Mouse (Mus musculus) erythroid progenitor cell, adult 5-6 weeks (primary cell): ENCODE results near the gene Lrrc46. TPM values are rescaled to one million over a fixed set of nuclear protein-coding genes. Genes with fewer than 3 reads are reported as not detected.
A peak's percentile ranks its signal among the peaks of the same experiment; 100 is the strongest.

Experiments
- ATAC-seq: replicated peaks from 2 replicates; pipeline ENCODE4 v1.8.0; 2016; ENCODE audit warnings: moderate number of reproducible peaks, mild to moderate bottlenecking, moderate TSS enrichment, inconsistent platforms; ENCODE audit not compliant: poor library complexity, low FRiP score, severe bottlenecking
- total RNA-seq, 2 experiments: library from RNA; stranded (forward) in 1 of 2; stranded (reverse) in 1 of 2; fragments of 150-400 nt in 1 of 2; fragments of 186-747, 209-891 nt in 1 of 2; gene quantifications; 2 replicates each; pipeline versions ENCODE4 v1.2.3 to v1.2.4; 2015 to 2017; ENCODE audit warnings: low replicate concordance in 2 of 2

Gene Lrrc46
- total RNA-seq (2015; ENCODE audit: low replicate concordance) (not detected in 2 replicates), total RNA-seq (2017; ENCODE audit: low replicate concordance) (not detected in 2 replicates)

DNA sequence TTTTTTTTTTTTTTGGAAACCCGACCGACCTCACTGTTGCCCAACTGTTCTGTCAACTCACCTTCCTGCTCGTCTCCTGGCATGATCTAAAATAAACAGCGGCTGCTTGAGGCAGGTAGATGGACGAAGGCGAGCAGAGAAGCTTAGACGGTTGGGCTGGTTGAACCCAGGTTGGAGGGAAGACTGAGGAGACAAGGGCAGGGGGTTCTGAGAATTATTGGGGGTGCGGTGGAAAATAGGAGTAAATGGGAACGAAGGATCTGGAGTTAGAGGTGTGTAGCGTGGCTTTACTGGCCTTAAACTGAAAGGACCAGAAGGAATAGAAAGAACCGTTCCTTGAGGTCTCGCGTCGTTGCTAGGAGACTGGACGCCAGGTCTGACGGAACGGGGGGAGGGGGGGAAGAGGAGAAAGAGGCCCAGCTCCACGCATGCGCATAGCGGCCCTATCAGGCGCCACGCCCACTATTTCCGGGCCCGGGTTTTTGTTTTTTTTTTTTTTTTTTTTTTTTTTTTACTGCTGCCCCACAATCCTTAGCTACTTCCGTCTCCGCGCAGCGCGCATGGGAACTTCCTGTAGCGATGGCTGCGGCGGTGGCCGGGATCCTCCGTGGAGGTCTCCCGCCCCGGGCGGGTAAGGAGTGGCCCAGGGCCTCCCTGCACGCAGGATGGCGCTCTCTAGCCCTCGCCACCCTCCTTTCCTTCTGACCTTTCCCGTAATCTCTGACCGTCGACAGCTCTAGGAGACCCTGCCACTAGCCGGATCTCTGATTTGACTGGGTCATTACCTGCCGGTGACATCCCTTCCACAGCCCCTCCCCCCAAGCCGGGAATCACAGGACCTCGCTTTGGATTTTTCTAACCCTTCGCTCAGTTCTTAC is at the start of gene Lrrc46, which contains the start of gene Mrpl10:
TSS of gene Lrrc46 (minus strand) at position 386 of the 878 bp plus-strand sequence.
TSS of gene Mrpl10 (plus strand) at position 539 of the 878 bp plus-strand sequence.
- peak; percentile 90 for ATAC-seq

DNA sequence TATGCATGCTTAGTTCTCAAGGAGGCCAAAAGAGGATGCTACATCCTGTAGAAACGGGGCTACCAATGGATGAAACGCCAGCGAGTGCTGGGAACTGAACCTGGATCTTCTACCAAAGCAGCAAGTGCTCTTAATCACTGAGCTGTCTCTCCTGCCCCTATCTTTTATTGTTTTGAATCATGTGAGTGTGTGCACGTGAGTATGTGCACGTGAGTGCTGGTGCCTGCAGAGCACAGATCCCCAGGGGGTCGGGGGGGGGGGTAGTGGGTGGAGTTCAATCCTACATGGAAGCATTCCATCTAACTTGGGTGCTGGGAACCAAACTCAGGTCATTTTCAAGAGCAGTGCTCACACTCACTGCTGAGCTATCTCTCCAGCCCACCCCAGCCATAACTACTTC is 45.2 kb upstream of the Lrrc46 start:
- no peak for ATAC-seq

DNA sequence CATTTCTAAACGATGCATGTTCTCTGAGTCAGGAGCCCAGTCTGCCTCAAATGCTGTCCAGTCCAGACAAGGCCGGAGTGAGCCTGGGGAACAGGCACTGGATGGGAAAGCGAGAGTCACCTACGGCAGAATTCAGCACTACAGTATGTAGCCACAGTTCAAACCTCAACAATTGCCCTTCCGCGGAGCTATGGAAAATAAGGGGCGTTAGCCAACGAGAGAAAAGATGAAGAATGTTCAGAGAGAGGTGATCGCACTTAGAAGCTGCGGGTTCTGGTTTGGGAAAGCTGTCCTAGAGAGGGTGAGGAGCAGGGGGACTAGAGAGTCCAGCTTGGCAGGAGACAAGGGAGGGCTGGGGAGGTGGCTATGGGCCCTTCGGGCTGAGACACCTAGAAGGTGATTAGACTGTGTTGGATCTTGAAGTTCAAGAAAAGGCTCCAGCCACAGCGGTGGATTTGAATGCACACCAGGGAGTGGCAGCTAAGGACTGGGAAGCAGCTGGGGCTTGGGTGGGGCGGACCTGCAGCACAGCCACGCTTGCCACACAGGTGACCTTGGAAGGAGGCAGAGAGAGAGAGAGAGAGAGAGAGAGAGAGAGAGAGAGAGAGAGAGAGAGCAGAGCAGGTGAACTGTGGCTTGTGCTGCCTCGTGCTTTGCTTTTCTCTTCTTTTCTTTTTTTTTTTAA is 43.8 kb upstream of the Lrrc46 start:
- ATAC-seq, result no peak

DNA sequence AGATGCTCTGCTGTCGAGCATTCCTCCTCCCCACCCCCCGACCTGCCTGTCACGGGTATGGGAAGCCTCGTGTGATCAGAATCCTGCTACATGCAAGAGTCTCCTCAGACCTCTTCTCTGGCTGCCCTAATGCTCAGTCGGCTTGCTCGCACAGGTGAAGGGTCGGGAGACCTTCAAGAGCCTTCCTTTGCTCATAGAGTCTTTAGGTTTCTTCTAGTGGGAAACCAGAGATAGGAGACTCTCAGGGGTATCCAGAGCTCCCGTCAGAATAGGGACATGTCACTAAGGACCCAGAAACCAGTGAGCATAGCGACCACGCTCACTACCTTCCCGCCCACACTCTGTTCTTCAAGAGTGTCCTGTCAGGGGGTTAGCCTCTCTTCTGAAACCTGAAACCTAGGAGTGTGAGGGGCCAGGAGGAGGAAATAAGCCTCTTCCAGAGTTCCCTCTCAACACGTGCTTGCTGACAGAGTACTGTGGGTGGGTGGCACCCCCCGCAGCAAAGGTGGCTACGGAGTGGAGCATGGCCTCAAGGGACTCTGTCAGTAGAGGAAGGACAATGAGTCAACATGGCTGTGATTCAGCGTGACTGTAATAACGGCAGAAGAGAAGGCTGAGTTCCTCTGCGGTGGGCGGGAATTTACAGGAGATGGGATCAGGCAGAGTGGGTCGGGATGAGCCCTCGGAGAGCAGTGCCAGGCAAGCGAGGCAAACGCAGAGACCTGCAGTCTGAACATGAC is 42.4 kb upstream of the Lrrc46 start:
- ATAC-seq, result no peak

DNA sequence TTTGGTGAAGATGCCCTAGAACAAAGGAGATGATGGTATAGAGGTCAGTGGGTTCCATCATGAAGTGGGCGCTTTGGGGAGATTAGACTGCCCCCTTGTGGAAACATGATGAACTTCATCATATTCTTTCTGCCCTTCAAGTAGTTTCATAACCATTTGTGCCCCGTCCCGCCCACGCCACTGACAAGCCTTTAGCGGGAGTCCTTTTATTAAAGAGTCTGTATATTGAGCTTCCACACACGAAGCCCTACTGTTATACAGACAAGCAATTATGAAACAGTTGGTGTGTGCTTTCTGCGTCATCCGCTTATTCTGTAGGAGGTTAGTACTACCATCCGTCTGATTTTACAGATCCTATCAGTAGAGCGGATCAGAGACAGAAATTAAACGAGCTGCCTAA is 41.8 kb upstream of the Lrrc46 start:
- peak; percentile 53; the same call in 1 of the 2 replicates for ATAC-seq

DNA sequence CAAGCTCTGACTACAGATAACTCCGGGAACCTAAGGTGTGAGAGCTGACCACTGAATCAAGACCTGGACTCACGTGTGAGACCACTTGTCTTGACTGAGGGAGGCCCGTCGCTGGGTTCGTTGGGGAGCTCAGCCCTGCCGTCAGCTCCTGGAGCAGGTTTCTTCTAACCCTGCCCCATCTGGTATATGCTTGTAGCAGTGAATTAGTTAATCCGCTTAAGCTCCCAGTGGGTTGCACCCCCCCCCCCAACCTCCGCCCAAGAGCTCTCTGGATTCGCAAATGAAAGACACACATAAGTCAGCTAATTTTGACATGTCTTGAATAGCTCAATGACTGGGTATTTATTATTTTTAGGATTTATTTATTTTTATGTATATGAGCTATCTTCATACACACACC is 39.1 kb upstream of the Lrrc46 start:
- ATAC-seq, result no peak

DNA sequence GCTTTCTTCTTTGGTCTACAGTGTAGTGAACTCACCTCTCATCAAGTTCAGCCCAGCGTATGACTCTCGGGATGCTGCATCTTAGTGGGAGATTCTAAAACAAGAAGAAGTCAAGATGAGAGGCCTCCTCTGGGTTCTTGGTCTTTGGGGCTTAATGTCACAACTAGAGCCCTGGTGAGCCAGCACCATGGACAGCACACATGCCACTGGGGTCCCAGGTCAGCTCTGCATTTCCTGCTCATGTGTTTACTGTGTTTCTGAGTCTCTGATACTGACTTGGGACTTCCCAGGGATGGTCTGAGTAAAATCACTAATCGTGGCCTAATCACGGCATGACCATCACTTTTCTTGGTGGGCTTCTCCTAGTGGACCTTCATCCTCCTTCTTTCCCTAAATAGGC is 37.5 kb upstream of the Lrrc46 start:
- no peak for ATAC-seq

DNA sequence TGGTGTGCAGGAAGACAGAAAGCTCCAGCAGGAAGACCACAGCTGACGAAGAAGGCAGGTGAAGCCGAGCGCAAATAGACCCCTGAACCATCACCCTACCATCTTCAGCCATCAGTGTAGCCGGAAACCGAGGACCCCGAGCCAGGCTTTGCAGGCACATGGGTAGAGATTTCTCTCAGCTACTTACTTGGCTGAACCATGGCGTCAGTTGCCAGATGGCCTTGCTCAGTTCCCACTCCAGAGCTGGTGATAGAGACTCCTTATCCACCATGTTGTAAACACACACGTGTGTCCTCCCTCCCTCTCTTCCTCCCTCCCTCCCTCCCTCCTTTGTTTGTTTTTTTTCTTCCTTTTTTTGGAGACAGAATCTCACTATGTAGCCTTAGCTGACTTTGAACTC is 33.0 kb upstream of the Lrrc46 start:
- ATAC-seq, result no peak

DNA sequence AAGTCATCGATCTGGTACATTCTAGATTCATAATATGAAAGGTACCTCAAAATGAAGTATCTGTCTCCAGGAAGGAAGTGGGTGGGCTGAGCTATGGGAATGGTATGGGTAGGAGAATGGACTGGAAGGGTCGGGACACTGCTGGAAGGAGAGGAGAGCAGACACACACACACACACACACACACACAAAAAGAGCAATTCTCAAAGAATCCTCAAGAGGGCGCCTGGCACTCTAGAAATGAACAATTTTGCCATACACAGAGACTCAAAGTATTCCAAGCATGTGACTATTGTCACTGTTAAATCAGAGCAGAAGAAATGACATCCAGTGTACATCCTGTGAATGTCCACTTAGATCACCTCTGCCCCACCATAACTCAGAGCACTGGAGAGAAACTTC is 31.3 kb upstream of the Lrrc46 start:
- no peak for ATAC-seq

DNA sequence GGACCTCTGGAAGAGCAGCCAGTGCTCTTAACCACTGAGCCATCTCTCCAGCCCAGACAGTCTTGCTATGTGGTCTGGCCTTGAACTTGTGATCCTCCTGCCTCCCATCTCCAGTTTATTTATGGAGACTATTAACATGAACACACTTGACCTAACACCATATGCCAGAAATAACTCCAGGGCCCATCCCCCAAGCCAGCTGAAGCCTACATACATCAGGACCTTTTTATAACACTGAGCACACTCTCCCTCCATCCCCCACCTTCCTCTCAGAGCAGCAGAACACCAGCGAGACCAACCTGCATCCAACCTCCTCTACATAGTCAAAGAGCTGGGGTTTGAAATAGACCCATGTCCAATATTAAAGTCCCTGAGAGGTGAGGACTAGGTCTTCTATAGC is 29.9 kb upstream of the Lrrc46 start:
- ATAC-seq, result no peak

DNA sequence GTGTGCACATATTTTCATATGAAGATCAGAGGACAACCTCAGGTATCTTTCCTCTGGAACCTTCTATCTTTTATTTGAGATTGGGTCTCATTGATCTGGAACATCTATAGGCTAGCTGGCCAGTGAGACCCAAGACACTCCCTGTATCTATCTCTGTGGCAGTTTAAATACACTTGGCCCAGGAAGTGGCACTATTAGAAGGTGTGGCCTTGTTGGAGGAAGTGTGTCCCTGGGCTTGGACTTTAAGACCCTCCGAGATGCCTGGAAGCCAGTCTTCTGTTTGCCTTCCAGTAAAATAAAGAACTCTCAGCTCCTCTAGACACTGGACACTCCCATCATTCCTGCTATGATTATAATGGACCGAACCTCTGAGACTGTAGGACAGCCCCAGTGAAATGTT is 28.6 kb upstream of the Lrrc46 start:
- no peak for ATAC-seq

DNA sequence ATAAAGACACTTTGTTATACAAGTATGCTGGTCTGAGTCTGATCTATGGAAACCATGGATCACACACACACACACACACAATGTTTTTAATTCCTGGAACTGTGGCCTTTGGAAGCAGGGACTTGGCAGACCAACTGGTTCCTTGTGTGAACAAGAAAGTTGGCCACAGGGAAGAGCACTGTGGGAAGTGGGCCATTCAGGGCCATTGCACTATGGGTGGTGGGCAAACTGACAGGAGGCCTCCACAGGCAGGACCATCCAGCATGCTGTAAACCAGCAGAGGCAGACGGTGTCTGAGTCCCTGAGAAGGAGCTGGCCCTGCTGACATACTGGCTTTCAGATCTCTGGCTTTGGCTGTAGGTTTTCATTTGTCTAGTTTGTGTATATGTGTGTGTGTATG is 28.1 kb upstream of the Lrrc46 start:
- ATAC-seq, result no peak

DNA sequence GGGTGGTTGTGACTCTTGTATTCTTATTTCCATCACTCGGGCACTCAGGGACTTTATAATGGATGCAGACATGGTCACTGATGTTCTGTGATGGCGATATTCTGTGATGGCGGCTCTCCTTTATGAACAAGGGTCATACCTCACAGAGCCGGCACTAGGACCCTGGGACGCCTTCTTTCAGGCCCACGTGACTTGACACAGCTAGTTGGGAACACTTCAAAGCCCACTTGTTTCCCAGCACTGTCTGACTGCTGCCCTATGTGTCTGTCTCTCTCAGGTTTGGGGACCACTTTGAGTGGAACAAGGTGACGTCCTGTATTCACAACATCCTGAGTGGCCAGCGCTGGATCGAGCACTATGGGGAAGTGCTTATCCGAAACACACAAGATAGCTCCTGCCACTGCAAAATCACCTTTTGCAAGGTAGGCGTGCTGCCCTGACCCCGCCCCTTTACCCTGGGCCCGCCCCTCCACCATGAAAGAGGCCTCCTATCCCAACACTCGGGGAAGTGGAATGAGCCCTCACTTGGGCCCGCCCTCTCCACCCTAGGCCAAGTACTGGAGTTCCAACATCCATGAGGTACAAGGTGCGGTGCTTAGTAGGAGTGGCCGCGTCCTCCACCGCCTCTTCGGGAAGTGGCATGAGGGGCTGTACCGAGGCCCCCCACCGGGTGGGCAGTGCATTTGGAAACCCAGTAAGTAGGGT is 25.6 kb upstream of the Lrrc46 start:
- no peak for ATAC-seq

DNA sequence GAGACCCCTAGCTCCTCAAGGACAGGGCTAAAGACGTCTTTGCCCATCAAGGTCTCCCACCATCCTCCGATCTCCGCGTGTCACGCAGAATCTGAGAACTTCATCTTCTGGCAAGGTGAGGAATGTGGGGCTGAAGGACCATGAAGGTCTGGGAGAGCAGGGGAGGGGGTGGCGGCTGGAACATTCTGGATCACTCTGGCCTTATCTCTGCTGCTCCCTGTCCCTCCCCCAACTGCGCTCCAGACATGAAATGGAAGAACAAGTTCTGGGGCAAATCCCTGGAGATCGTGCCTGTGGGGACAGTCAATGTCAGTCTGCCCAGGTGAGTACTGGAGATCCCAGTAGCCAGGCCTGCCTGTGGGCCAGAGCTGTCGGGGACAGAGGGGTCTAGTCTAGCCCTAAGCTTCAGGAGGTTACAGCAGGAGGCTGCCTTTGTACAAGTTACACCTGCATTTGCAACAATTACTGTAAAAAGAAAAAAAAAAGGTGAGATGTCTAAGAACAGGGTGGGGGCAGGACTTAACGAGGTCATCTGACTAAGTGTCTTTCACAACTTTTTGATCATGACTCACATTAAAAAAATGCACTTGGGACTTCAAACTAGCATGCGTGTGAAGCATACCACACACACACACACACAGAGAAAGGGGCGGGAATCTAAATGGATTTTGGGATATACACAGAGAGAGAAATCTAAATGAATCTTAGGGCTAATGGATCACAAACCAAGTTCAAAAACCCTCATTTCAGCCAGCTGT is 24.5 kb upstream of the Lrrc46 start:
- no peak for ATAC-seq

DNA sequence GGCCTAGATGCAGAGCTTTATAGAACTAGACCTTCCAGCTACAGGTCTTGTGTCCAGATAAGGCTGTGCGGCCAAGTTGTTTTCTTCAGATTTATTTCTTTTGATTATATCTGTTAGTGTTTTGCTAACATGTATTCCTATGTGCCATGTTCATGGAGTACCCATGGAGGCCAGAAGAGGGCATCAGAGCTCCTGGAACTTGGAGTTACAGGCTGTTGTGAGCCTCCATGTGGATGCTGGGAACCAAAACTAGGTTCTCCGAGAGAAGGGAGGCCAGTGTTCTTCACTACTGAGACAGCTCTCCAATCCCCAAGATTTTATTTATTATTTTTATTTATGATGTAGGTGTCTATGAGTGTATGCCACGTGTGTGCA is 22.7 kb upstream of the Lrrc46 start:
- ATAC-seq, result no peak

DNA sequence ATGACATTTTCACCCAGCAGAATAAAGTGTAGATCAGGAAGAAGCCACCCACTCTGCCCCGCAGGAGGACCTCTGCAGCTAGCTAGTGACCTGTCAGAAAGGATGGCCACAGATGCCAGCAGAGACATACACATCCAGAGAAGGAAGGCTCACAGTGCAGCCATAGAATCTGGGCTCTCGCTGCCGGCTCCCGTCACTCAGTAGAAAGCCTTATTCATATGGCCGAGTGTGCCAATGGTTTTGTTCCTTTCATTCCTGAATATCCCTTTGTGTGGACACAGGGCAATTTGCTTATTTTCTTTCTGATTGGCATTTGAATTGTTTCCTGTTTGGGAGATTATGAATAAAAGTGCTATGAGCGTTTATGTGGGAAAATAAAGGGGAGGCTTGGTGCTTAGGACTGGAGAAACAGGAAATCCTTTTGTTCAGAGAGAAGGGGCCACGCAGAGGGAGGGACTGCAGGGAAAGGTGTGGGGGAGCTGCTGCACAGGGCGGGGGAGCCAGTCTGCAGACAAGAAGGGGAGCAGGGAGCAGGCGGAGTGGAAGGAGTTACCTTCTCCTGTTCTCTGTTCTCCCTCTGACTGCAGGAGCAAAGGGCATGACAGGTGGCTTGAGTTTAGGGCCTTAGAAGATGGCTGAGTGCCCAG is 22.2 kb upstream of the Lrrc46 start:
- ATAC-seq, result no peak

DNA sequence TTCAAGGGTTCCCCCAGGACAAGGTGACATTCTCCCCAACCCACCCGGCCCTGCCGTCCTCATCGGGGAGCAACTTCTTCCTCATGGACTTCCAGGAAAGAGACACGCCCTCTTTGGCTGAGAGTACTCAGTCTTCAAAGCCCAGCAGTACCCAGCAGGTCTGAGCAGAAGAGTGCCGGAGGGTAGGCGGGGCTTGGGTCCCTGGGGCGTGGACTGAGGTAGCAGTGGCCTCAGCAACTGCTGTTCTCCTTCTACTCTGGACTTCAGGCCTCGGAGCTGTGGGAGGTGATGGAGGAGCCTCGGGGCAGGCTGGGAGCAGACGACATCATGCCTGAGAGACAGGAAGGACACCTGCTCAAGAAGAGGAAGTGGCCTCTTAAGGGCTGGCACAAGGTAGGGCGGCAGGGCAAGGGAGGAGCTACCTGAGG is 11.0 kb upstream of the Lrrc46 start:
- ATAC-seq, result peak; percentile 78

DNA sequence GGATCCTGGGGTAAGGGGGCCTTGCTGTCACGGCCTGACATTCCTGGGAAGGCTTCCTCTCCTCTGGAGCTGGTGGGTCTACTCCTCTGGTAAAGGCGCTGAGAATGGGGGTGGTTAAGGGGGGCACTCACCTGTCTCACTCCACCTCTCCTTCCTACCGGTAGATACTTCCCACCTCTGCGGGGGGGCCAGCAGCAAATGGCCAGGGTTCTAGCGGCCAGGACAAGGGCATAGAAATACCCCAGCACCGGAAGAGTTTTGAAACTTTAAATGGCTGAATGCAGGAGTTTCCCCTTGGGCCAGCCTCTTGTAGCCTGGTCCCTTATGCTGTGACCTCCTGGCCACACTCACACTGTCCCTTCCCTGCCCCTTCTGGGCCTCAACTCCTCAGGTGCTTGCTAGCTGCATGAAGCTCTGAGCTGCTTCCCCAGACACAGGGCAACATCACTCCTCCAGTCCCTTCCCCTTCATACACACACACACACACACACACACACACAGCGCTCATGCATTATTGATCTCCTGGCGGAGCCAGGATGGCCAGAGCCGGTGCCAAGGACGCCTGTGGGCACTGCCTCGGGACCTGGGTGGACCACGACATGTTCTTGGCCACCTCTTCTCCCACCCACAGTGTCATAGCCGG is 9.9 kb upstream of the Lrrc46 start:
- ATAC-seq, result no peak
